Mouse (Mus musculus): ENCODE measurements around the gene Pla2g2d. TPM values are rescaled to one million over a fixed set of nuclear protein-coding genes. Genes with fewer than 3 reads are reported as not detected.

Pla2g2d gene
- total RNA-seq (2021): not detected

- DNase-seq: no peak
Observed at GRCm38 (mm10) chr4:138775435-138775834, at the start of gene Pla2g2d. Gene Pla2g2d, plus strand, starts transcription at chr4:138775735.

DNA sequence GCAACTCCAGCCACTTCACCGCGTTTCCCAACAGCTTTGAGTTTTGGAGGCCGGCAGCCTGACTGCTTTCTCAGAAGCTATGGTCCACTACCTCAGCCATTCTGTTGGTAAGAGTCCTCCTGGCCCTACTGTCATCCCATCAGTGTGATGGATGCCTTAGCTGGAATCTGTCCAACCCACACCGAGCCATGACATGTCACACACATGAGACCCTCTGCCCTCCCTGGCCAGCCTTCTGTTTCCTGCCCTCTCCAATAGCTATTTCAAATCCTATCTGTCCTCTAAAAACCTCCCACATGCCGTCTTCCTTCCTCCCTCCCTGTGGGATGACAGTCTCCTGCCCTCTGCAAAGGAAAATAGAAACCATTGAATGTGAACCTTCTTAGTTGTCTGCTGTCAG lies 49.8 kb upstream of the Pla2g2d start:
- DNase-seq: peak; percentile 11

DNA sequence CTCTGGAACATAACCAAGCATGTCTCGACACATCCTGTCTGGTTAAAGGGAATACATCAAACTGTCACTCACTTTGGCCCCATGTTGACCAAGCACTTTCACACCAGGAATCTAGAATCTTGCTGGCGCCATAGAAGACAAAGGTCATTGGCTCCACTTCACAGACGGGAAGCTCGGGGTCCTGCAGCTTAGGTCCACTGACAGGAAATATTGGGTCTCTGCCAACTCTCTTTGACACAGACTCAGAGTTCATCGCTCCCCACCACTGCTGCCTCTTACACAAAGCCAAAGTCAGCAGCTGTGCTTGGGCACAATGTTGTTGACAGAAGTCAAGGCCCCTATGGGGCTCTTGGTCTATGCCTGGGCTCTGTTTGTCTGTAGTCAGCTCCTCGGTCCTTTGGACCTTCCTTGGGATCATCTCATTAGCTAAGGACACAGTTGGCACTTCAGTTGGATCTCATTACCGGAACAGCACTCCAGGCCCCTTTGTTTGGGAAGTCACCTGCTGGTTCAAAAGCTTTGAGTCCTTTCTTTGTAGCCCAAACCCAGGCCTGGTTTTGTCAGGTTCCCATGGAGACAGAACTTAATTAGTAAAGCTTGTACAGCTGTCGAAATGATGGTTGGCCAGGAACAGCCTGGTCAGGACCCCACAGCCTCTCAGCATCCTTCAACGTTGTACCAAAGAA lies 46.4 kb upstream of the Pla2g2d start:
- DNase-seq: no peak

DNA sequence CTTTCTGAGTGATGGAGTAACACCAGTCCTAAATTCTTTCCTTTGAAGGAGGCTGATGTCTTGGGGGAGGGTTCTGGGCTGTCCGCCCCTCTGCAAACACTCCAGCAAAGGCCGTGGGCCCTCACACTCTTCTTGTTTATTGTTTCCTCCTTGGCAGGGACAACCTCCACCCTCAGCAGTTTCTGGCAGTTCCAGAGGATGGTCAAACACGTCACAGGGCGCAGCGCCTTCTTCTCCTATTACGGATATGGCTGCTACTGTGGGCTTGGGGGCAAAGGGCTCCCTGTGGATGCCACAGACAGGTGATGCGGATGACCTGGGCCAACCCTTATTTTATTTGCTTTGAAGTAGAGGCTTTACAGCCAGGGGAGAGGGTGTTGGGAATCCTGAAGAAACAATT lies 41.4 kb upstream of the Pla2g2d start:
- DNase-seq: no peak

DNA sequence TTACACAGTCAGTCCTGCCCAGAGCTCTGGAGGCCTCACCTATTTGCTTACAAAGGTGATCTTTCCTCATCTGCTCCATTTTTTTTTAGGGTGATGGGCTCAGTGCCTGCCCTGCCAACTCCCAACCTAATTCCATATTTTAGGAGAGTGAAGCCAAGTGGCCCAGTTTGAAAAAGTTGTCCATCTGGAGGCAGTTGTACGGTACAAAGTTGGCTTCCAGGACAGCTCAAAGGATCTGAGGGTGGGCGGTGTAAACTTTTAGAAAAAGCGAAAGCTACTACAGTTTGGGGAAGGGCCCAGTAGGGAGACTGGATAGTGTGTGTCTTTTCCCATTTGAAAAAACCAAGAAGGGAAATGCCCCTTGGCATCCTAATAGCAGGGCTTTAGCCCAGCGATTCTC lies 40.7 kb upstream of the Pla2g2d start:
- no peak for DNase-seq

GRCm38 (mm10) chr4:138737031-138737430 lies 38.5 kb upstream of the Pla2g2d start, which contains the start of gene Ubxn10:
Gene Ubxn10, minus strand, starts transcription at chr4:138737167.
- DNase-seq: no peak

GRCm38 (mm10) chr4:138739136-138739851 lies 36.2 kb upstream of the Pla2g2d start:
- DNase-seq: no peak

DNA sequence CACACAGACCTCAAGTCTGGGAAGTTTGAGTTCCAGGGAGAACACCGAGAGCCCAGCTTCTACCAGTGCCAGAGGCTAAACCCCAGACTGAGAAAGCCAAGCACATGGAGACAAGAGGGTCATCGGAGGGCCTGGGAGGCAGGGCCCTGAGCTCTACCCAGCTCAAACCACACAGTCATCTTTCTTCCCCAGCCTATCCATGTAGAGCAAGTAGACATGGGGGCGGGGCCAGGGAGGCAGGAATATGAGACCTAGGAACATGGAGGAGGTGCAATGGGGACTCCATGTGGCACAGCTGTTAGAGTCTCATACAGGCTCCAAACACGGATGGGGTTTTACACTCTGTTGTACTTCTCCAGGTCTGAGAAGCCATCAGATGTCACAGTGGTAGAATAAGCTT lies 29.7 kb upstream of the Pla2g2d start:
- DNase-seq: no peak

DNA sequence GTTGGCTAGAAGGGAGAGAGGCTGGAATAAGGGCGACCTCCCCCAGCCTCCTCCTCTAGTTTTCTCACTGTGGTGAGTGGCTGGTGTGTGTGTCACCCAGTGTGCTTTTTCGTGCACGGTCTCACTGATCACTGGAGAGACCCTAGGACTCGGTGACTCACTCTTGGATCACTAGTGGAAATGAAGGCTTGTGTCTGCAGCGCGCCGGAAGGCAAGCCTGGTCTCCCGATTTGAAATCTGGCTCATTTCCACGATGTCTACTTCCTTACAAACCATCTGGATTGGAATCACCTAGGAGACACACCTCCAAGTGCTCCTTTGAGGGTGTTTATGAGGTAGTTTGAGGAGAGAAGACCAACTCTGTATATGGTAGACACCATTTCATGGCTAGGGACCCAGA lies 28.7 kb upstream of the Pla2g2d start:
- no peak for DNase-seq

- no peak for DNase-seq
Observed at GRCm38 (mm10) chr4:138747851-138748250, 27.7 kb upstream of the Pla2g2d start.

- peak; percentile 56 for DNase-seq
Observed at GRCm38 (mm10) chr4:138748369-138749072, 27.0 kb upstream of the Pla2g2d start.

- no peak for DNase-seq
Observed at GRCm38 (mm10) chr4:138752603-138753002, 22.9 kb upstream of the Pla2g2d start.

GRCm38 (mm10) chr4:138753608-138754007 lies 21.9 kb upstream of the Pla2g2d start:
- DNase-seq: peak; percentile 12

- DNase-seq: no peak
Observed at GRCm38 (mm10) chr4:138754432-138754831, 21.1 kb upstream of the Pla2g2d start.

- no peak for DNase-seq
Observed at GRCm38 (mm10) chr4:138755439-138755838, 20.1 kb upstream of the Pla2g2d start.

DNA sequence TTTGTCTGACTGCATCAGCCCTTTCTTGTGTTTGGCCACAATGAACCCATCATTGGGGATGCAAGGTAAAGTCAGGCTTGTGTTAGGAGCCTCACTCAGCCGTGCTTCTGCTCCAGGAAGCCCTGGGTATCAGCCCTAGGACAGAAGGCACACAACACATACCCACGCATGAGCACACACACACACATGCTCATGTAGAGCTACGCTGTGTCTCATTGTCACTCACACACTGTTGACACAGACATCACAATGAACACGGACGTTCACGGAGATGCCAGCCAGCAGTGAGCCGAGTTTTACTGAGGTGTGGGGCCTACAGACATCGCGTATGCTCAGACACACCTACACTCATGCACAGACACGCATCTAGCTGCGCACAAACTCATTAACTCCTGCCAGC lies 19.6 kb upstream of the Pla2g2d start:
- DNase-seq: no peak

DNA sequence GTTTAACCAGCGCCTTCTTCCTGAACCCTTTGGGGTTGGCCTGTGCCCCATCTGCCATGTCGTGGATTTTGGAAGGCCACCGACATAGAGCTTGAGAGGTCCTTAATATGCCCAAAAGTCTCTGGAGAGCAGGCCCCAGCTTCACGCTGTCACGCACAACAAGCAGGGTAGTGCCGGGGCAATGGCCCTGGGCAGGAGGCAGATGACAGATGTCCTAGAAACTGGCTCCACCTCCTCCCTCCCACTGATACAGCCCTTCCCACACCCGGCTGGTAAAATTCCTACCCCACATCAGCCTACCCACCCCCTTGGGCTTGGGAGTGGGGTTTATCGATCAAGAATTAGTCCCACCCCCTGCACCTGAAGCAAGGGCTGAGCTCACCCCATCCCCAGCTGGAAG lies 18.1 kb upstream of the Pla2g2d start, which contains the start of gene Pla2g2f:
TSS of gene Pla2g2f (minus strand) at position 211 of the 400 bp plus-strand sequence.
- no peak for DNase-seq

- no peak for DNase-seq
Observed at GRCm38 (mm10) chr4:138762266-138762665, 13.3 kb upstream of the Pla2g2d start.

DNA sequence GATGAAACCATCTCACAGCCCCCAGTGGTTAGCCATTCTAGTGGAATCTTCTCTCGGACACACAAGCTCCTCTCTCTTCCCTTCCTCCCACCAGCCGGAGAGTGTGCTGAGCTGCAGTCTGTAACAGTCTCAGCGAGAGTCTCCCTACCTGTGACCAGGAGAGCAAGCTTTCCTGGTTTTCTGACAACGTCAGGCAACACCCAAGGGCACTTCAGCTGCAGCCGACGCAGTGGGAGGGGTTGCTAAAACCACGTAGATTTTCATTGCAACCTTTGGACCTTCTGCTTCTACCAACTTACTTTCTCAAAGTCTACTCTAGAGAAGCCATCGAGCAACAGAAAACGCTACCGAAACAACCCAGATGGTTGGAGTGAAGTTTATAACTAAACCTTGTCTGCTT lies 3.6 kb upstream of the Pla2g2d start:
- no peak for DNase-seq

GRCm38 (mm10) chr4:138772386-138772785 lies 3.1 kb upstream of the Pla2g2d start:
- DNase-seq: no peak

- DNase-seq: no peak
Observed at GRCm38 (mm10) chr4:138777417-138778407, 2.2 kb downstream of the Pla2g2d start.

GRCm38 (mm10) chr4:138780300-138780699 lies 4.8 kb downstream of the Pla2g2d start:
- no peak for DNase-seq

Data from heart, postnatal 4 days (tissue).